Mouse (Mus musculus) heart, embryonic 13.5 days (tissue): ENCODE data around the gene Garem2. TPM values are rescaled to one million over a fixed set of nuclear protein-coding genes. Genes with fewer than 3 reads are reported as not detected.

Experiments used
- ATAC-seq: fragments of 200-750 bp; cut with Nextera tagmentation; 2 replicates; pipeline ENCODE4 v1.8.0; 2017; ENCODE audit warnings: moderate TSS enrichment; ENCODE audit not compliant: insufficient number of reproducible peaks, low FRiP score, low TSS enrichment; ENCODE audit errors: extremely low read depth
- H3K27ac ChIP-seq: fragments of 300-500 bp; sonication (generic); replicated peaks from 2 replicates; pipeline ENCODE4 v1.5.1; 2015; ENCODE audit warnings: moderate library complexity, mild to moderate bottlenecking, inconsistent platforms
- H3K27me3 ChIP-seq: fragments of 300-500 bp; sonication (generic); replicated peaks from 2 replicates; pipeline ENCODE4 v1.6.1; 2015; ENCODE audit warnings: mild to moderate bottlenecking, inconsistent platforms
- H3K36me3 ChIP-seq: fragments of 300-500 bp; sonication (generic); 2 replicates; pipeline ENCODE4 v1.6.1; 2015; ENCODE audit warnings: mild to moderate bottlenecking, inconsistent platforms
- H3K4me1 ChIP-seq: fragments of 300-500 bp; sonication (generic); 2 replicates; pipeline ENCODE4 v1.6.1; 2015; ENCODE audit warnings: inconsistent platforms
- H3K4me2 ChIP-seq: fragments of 300-500 bp; sonication (generic); 2 replicates; pipeline ENCODE4 v1.6.1; 2015; ENCODE audit warnings: inconsistent platforms, mild to moderate bottlenecking, moderate library complexity
- H3K4me3 ChIP-seq: fragments of 300-500 bp; sonication (generic); 2 replicates; pipeline ENCODE4 v1.5.1; 2015; ENCODE audit warnings: moderate library complexity, mild to moderate bottlenecking, inconsistent platforms
- H3K9ac ChIP-seq: fragments of 300-500 bp; sonication (generic); 2 replicates; pipeline ENCODE4 v1.6.1; 2015; ENCODE audit warnings: inconsistent platforms, mild to moderate bottlenecking, moderate library complexity
- H3K9me3 ChIP-seq: fragments of 300-500 bp; sonication (generic); 2 replicates; pipeline ENCODE4 v1.6.1; 2016; ENCODE audit warnings: inconsistent platforms
- WGBS: fragments of 180-500 bp; shearing (Covaris S2); methylation state at CpG from one replicate; pipeline ENCODE4 v1.1.7; 2015; ENCODE audit warnings: mixed read lengths; 5-methylcytosine and 5-hydroxymethylcytosine counted together
- polyA plus RNA-seq: library from polyadenylated mRNA; unstranded; fragments of >200 nt; fragmentation: Nextera tagmentation; extraction: Ambion mirVana; gene quantifications from 2 replicates; pipeline ENCODE4 v1.2.1, GENCODE M21; 2015

Garem2 gene
- polyA plus RNA-seq, 1 experiment from 2014 or later = 0.17 TPM

DNA sequence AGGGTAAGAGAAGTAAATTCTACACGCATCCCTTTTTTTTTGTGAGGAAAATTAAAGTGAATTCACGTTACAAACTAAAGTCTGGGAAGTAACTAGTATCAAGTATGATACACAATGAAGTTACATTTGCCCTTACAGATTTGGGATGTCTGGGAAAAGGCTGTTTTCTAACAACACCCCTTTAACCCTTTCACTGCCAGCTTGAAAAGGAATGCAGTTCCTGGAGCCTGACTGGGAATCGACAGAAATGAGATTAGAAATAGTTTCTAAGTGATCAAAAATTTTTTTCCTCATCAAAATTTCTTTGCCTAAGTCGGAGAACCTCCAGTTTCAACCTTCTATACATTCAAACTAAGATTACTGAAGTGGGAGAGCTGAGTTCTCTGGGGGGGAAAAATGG, 49.1 kb downstream of the Garem2 start:
- Histone ChIP-seq H3K36me3 (peaks cover 11% of the 10 kb centered on the region; the same call in 1 of the 2 replicates), H3K27ac (peak overlapping the region; percentile 94), H3K4me2 (peak overlapping the region; percentile 85), H3K9me3 (no peaks in the 10 kb centered on the region), H3K27me3 (no peaks in the 10 kb centered on the region), H3K4me1 (peaks cover 54% of the 10 kb centered on the region), H3K4me3 (peak overlapping the region; percentile 97), H3K9ac (peak overlapping the region; percentile 99)
- no peak for ATAC-seq
- 25% methylated on average over 4 of the region's 4 CpGs for WGBS

DNA sequence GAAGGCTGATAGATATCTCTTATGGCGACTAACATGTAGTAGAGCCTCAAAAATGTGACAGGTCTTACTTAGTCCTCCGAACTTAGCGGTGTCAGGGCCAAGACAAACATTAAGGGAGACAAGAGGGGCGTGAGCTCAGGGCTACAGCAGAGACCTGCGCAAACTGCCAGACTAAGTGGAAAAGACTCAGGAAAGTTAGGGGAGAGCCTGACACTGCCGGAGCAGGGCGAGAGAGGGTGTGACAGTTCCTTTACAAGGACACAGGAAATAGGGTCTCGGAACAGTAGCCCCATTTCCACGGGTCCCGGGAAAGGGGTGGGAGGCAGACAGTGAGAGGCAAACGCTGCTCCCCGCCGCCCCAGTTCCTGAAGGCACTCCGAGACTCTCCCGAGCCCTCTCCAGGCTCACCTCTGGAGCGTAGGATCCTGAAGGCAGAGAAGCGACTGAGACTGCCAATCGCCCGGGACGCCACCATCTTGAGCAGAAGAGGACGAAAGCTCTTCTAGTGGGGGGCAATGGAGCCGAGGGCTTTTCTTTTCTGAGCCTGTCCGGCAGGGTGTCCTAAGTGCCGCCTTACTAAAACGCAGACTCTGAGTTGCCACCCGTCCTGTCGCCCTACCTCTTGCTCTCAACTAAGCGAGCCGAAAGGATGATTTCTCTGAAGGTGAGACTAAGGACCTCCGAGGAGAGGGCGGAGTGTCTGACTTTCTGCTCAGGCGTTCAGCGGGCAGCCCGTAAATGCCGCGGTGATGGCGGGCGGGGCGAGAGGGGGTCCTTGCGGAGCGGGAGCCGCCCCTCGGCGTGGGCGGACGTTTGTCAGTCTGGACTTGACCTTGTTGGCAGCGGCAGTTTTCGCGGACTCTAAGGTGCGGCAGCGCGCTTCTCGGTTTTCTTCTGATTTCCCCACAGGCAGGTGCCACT, 49.8 kb downstream of the Garem2 start, which contains the start of the genes Hadha and Hadhb:
TSS of gene Hadha (minus strand) at position 689 of the 921 bp plus-strand sequence.
TSS of gene Hadhb (plus strand) at position 775 of the 921 bp plus-strand sequence.
- H3K27me3 ChIP-seq = no peaks in the 10 kb centered on the region
- peaks cover 4% of the 10 kb centered on the region; the same call in 1 of the 2 replicates for H3K36me3 ChIP-seq
- WGBS = under 1% methylated on average over 53 of the region's 53 CpGs
- H3K9ac ChIP-seq = peak within 1 kb of the TSS; percentile 99
- H3K4me2 ChIP-seq = peak within 1 kb of the TSS; percentile 85
- ATAC-seq = peak; percentile 77
- H3K4me1 ChIP-seq = peaks cover 58% of the 10 kb centered on the region
- peak within 1 kb of the TSS; percentile 94 for H3K27ac ChIP-seq
- H3K4me3 ChIP-seq = peak within 1 kb of the TSS; percentile 97
- no peaks in the 10 kb centered on the region for H3K9me3 ChIP-seq

DNA sequence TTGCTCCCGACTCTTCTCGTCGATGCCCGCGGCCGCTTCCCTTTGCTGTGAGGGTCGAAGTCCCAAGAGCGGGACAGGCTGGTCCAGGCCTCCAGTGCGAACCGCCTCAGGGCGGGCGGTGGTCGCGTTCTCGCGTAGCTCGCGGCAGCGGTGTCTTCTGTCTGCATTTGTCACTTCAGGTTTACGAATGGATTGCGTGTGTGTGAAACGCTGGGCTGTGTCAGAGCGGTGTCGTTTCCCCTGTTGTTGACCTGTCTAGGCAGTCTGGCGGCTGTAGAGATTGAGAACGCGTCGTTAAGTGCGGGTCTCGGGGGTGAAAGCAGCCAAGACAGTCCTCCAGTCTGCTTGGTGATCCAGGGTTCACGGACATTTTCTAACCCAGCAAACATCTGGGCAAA, 50.4 kb downstream of the Garem2 start:
- under 1% methylated on average over 31 of the region's 31 CpGs for WGBS
- Histone ChIP-seq H3K4me3 (peak overlapping the region; percentile 97), H3K4me2 (peak overlapping the region; percentile 85)

DNA sequence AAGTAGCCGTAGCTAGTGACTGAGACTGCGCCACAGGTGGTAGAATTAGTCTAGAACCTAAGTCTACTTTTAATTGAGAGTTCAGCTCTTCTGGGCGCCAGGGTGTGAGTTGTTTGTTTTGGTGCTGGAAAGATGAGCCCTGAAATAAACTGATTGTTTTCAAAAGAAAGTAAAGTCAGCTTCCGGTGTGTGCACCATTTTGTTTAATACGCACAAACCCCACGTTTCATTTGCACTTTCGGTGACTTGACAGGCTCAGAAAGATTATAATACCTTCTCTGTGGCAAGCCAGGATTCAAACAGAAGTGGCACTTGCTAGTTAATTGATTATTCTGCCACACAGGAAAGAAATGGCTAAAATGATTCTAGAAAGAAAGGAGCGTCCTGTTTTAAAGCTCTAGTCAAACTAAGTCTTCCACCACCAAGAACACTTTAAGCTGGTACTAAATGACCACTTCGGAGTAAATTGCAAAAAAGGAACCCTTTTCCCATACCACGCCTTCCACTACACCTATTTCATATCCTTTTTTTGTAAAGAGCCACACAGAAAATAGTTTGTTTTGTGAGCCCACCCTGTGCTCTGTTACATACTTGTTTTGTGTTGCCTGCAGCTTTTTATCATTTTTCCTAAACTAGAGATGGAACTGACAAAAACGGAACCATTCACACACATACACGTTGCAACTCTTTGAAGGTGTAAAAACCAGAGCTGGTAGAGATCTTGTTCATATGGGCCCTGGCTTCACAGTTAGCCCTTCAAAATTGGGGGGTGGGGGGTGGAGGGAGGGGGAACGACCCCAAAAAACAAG, 51.1 kb downstream of the Garem2 start:
- ATAC-seq = no peak
- 25% methylated on average over 13 of the region's 13 CpGs for WGBS

More for the DNA sequence above, 50.4 kb downstream of the Garem2 start:
- no peaks in the 10 kb centered on the region for H3K27me3 ChIP-seq
- H3K4me1 ChIP-seq = peaks cover 57% of the 10 kb centered on the region
- H3K27ac ChIP-seq = peak overlapping the region; percentile 94
- peak; percentile 28; the same call in 1 of the 2 replicates for ATAC-seq
- no peaks in the 10 kb centered on the region for H3K9me3 ChIP-seq
- H3K9ac ChIP-seq = peak overlapping the region; percentile 99
- H3K36me3 ChIP-seq = peaks cover 5% of the 10 kb centered on the region

DNA sequence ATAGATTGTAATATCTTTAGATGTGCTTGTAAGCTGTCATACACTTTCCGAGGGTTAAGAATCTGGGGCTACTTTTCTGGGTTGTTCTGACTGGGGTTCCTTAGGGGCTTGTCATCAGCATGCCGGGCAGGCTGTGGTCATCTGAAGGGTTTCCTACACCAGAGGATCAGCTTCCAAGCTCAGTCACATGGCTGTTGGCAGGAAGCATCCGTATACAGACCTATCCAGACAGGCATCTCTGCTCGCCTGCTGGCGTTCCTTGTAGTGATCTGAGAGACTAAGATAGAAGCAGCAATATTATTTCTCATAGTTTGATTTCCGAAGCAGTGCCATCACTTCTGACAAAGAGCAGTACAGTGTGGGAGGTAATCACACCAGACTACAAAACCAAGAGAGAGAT, 54.6 kb downstream of the Garem2 start:
- H3K9ac ChIP-seq = no peak overlapping the region
- WGBS = 45% methylated on average over 6 of the region's 6 CpGs

More for the DNA sequence above, 51.1 kb downstream of the Garem2 start:
- Histone ChIP-seq H3K27ac (peak overlapping the region; percentile 94), H3K4me3 (peak overlapping the region; percentile 97), H3K36me3 (peaks cover 8% of the 10 kb centered on the region), H3K9me3 (no peaks in the 10 kb centered on the region), H3K9ac (peak overlapping the region; percentile 99), H3K27me3 (no peaks in the 10 kb centered on the region), H3K4me1 (peaks cover 59% of the 10 kb centered on the region), H3K4me2 (peak overlapping the region; percentile 85)

DNA sequence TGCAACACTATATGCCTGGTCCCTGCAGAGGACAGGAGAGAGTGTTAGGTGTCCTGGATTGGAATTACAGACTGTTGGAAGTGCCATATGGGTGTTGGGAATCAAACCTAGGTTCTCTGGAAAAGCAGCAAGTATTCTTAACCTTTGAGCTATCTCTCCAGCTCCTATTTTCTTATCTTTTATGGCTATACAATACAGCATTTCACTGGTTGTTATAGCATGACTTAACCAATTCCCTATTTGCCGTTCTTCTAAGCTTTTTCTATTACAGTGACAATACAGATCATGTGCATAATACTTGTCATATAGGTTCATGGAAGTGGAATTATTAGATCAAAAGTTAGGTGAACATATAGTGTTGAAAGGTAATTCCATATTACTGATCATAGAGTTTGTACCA, 56.9 kb downstream of the Garem2 start:
- Histone ChIP-seq H3K9ac (no peak overlapping the region), H3K27me3 (no peaks in the 10 kb centered on the region), H3K4me1 (peaks cover 39% of the 10 kb centered on the region), H3K4me2 (no peak overlapping the region), H3K4me3 (no peak overlapping the region), H3K36me3 (peaks cover 41% of the 10 kb centered on the region), H3K27ac (no peak overlapping the region), H3K9me3 (no peaks in the 10 kb centered on the region)
- ATAC-seq = no peak
- 90% methylated on average over 1 of the region's 1 CpGs for WGBS

More for the DNA sequence above, 54.6 kb downstream of the Garem2 start:
- H3K36me3 ChIP-seq = peaks cover 20% of the 10 kb centered on the region
- H3K4me2 ChIP-seq = no peak overlapping the region
- no peaks in the 10 kb centered on the region for H3K27me3 ChIP-seq
- no peaks in the 10 kb centered on the region for H3K9me3 ChIP-seq
- no peak for ATAC-seq
- H3K4me3 ChIP-seq = no peak overlapping the region
- H3K27ac ChIP-seq = no peak overlapping the region
- peaks cover 36% of the 10 kb centered on the region for H3K4me1 ChIP-seq

DNA sequence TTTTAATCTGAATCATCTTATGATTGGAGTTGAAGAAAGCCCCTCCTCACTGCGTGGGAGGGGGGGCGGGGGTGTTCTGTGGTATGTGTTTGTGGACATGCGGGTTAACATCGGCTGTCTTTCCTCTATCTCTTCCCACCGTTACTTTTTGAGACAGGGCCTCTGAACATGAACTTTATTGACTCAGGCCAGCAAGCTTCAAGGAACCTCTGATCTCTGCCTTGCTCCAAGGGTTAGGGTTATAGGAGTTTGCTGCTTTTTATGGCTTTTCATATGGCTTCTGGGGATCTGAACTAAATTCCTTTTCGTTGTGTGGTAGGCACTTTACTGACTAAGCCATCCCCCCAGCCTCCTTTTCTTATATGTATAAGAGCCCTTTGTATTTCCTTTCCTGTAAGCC, 57.4 kb downstream of the Garem2 start:
- H3K27me3 ChIP-seq = no peaks in the 10 kb centered on the region
- no peak overlapping the region for H3K4me3 ChIP-seq
- H3K9me3 ChIP-seq = no peaks in the 10 kb centered on the region
- no peak for ATAC-seq
- H3K36me3 ChIP-seq = peaks cover 42% of the 10 kb centered on the region
- no peak overlapping the region for H3K9ac ChIP-seq
- 64% methylated on average over 6 of the region's 6 CpGs for WGBS
- no peak overlapping the region for H3K27ac ChIP-seq
- H3K4me1 ChIP-seq = peaks cover 37% of the 10 kb centered on the region
- H3K4me2 ChIP-seq = no peak overlapping the region

DNA sequence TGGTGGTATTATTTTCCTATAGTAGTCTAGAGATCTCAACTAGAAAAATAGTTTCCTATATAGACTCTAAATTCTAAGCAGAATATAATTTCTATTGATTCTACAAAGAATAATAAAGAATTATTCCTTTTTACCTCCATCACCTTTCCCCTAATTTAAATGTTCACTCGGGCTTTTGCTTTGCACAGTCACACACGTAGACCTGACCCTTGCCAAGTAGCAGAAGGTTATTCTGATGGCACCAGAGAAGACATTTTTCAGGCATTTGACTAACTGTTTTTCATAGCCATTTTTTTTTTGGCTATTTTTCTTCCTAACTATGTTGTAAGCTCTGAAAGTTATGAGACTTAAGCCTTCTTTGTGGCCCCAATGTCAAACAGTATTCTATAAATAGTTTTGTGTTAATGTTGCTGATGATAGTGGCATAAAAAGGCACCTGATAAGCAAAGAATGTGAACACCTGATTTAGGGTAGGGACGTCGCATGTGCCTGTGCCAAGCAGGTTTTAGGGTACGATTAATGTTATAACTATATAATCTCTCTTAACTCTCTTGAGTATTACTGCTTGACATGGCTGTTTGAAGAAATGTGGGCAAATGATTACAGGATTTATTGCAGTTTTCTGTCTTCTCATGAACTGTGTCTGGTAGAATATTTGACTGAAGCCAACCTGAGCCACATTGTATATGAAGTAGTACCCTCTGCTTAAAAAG, 60.4 kb downstream of the Garem2 start:
- ATAC-seq = no peak
- Histone ChIP-seq H3K36me3 (peaks cover 65% of the 10 kb centered on the region), H3K4me3 (no peak overlapping the region), H3K9ac (no peak overlapping the region), H3K9me3 (no peaks in the 10 kb centered on the region), H3K4me1 (peaks cover 23% of the 10 kb centered on the region), H3K4me2 (peak overlapping the region; percentile 44), H3K27me3 (no peaks in the 10 kb centered on the region), H3K27ac (peak overlapping the region; percentile 64)
- WGBS = 52% methylated on average over 5 of the region's 5 CpGs
